Mouse (Mus musculus) bone marrow macrophage, adult 2 months (primary cell): Measurements from ENCODE around the gene Rap1gap.
A peak's percentile ranks its signal among the peaks of the same experiment; 100 is the strongest.

ENCODE experiments used
- CTCF ChIP-seq: IDR thresholded peaks from 2 replicates; pipeline ENCODE4 v1.5.1; 2012; ENCODE audit warnings: low read depth, mild to moderate bottlenecking, low read length, moderate library complexity
- POLR2A ChIP-seq: IDR thresholded peaks from 2 replicates; pipeline ENCODE4 v1.6.1; 2012; ENCODE audit warnings: mild to moderate bottlenecking, low read depth, low read length, borderline replicate concordance

DNA sequence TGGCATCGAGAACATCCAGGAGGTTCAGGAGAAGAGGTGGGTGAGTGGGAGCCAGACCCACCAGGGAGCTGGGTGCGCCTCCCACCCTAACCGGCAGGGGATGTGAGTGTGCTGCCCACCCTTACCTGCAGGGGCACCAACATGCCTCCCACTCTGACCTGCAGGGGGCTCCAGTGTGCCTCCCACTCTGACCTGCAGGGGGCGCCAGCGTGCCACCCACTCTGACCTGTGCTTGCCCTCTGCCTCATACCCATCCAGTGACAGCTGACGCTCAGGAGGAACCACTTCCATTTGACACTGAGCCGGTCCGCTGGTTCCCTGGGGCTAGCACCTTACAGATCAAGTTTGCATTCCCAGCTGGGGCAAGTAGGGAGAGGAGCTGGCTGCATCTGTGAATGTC lies 60.2 kb downstream of the Rap1gap start:
- TF ChIP-seq CTCF (peak; percentile 98), POLR2A (no peak)
